8 mouse cellular contexts compared by ENCODE assay signal in genomic region chr10:62332514-62332913, GRCm38 (mm10). TPM values are rescaled to one million over a fixed set of nuclear protein-coding genes. Genes with fewer than 3 reads are reported as not detected.
DNase-seq lines count a peak whose midpoint lies in the region; ATAC-seq and TF ChIP-seq lines count a peak whose summit lies in the region.

No protein-coding gene starts in this region.

- H3K27ac ChIP-seq in midbrain, embryonic 16.5 days (ENCODE audit: low read length): no peak overlapping the region
- no peak overlapping the region for H3K27ac ChIP-seq in midbrain, embryonic 13.5 days
- H3K27ac ChIP-seq in heart, embryonic 10.5 days: peak overlapping the region; percentile 90
- H3K27ac ChIP-seq in lung, postnatal 0 days (ENCODE audit: low read length): no peak overlapping the region
- H3K27ac ChIP-seq in stomach, embryonic 16.5 days (ENCODE audit: low read length): peak overlapping the region; percentile 80

- WGBS in midbrain, embryonic 16.5 days: 53% methylated on average over 7 of the region's 7 CpGs
- WGBS in midbrain, embryonic 13.5 days: 65% methylated on average over 7 of the region's 7 CpGs
- 15% methylated on average over 7 of the region's 7 CpGs for WGBS in heart, embryonic 10.5 days
- 22% methylated on average over 7 of the region's 7 CpGs for WGBS in lung, postnatal 0 days
- WGBS in stomach, embryonic 16.5 days: 26% methylated on average over 7 of the region's 7 CpGs

- ATAC-seq in midbrain, embryonic 16.5 days: peak; percentile 23; the same call in 1 of the 2 replicates
- ATAC-seq in midbrain, embryonic 13.5 days: no peak
- ATAC-seq in lung, postnatal 0 days: peak; percentile 56
- ATAC-seq in stomach, embryonic 16.5 days (ENCODE audit: insufficient read depth, low FRiP score): peak; percentile 84
- no peak for ATAC-seq in CD4-positive, CD25-positive, alpha-beta regulatory T cell, adult 4 months

- TF ChIP-seq CTCF in lung, postnatal 0 days (IDR thresholded peaks at IDR 0.05): no peak

- H3K9ac ChIP-seq in midbrain, embryonic 16.5 days (ENCODE audit: low read depth, low read length): peak overlapping the region; percentile 39; the same call in 1 of the 2 replicates
- H3K9ac ChIP-seq in midbrain, embryonic 13.5 days (replicated peaks): no peak overlapping the region; the same call in 1 of the 2 replicates
- no peak overlapping the region for H3K9ac ChIP-seq in lung, postnatal 0 days (replicated peaks; ENCODE audit: low read depth)
- H3K9ac ChIP-seq in stomach, embryonic 16.5 days (ENCODE audit: low read length): peak overlapping the region; percentile 56

- no peaks in the 10 kb centered on the region for H3K9me3 ChIP-seq in midbrain, embryonic 16.5 days (replicated peaks; ENCODE audit: control insufficient read depth, low read length, poor library complexity, severe bottlenecking)
- H3K9me3 ChIP-seq in midbrain, embryonic 13.5 days: no peaks in the 10 kb centered on the region
- no peaks in the 10 kb centered on the region for H3K9me3 ChIP-seq in heart, embryonic 10.5 days
- H3K9me3 ChIP-seq in lung, postnatal 0 days (ENCODE audit: low read length): no peaks in the 10 kb centered on the region
- H3K9me3 ChIP-seq in stomach, embryonic 16.5 days (replicated peaks; ENCODE audit: control insufficient read depth, low read length): no peaks in the 10 kb centered on the region

- peaks cover 30% of the 10 kb centered on the region for H3K4me1 ChIP-seq in midbrain, embryonic 16.5 days (ENCODE audit: control insufficient read depth, insufficient read depth, low read length)
- peaks cover 32% of the 10 kb centered on the region for H3K4me1 ChIP-seq in midbrain, embryonic 13.5 days (replicated peaks)
- peaks cover 94% of the 10 kb centered on the region for H3K4me1 ChIP-seq in heart, embryonic 10.5 days
- no peaks in the 10 kb centered on the region for H3K4me1 ChIP-seq in lung, postnatal 0 days (ENCODE audit: insufficient read depth, low read depth, low read length)
- peaks cover 16% of the 10 kb centered on the region for H3K4me1 ChIP-seq in stomach, embryonic 16.5 days (ENCODE audit: control insufficient read depth, insufficient read depth, low read length)

- peak; percentile 86 for DNase-seq in cerebellum, adult 11-12 months
- peak; percentile 96 for DNase-seq in heart, embryonic 10.5 days (ENCODE audit: low spot score)
- peak; percentile 49 to 70 for DNase-seq in kidney, postnatal 25 days
- DNase-seq in lung, postnatal 0 days (ENCODE audit: low spot score): peak; percentile 82

- H3K27me3 ChIP-seq in midbrain, embryonic 16.5 days (ENCODE audit: control insufficient read depth, insufficient read depth, low read depth, low read length): no peaks in the 10 kb centered on the region
- peaks cover 6% of the 10 kb centered on the region; the same call in 1 of the 2 replicates for H3K27me3 ChIP-seq in midbrain, embryonic 13.5 days
- no peaks in the 10 kb centered on the region for H3K27me3 ChIP-seq in heart, embryonic 10.5 days (ENCODE audit: insufficient read depth, poor library complexity, severe bottlenecking)
- H3K27me3 ChIP-seq in lung, postnatal 0 days (replicated peaks; ENCODE audit: insufficient read depth, low read length): no peaks in the 10 kb centered on the region
- no peaks in the 10 kb centered on the region for H3K27me3 ChIP-seq in stomach, embryonic 16.5 days (ENCODE audit: control insufficient read depth, insufficient read depth, low read length)

- TF ChIP-seq EP300 in lung, postnatal 0 days (IDR thresholded peaks at IDR 0.05): no peak

- H3K36me3 ChIP-seq in midbrain, embryonic 16.5 days (ENCODE audit: control insufficient read depth, insufficient read depth, low read length): no peaks in the 10 kb centered on the region
- H3K36me3 ChIP-seq in midbrain, embryonic 13.5 days: no peaks in the 10 kb centered on the region
- H3K36me3 ChIP-seq in heart, embryonic 10.5 days: no peaks in the 10 kb centered on the region
- no peaks in the 10 kb centered on the region for H3K36me3 ChIP-seq in lung, postnatal 0 days (ENCODE audit: insufficient read depth, low read length)
- no peaks in the 10 kb centered on the region for H3K36me3 ChIP-seq in stomach, embryonic 16.5 days (ENCODE audit: control insufficient read depth, insufficient read depth, low read length)

- H3K4me2 ChIP-seq in midbrain, embryonic 16.5 days (ENCODE audit: low read length): peak overlapping the region; percentile 42
- H3K4me2 ChIP-seq in midbrain, embryonic 13.5 days (replicated peaks): no peak overlapping the region
- H3K4me2 ChIP-seq in lung, postnatal 0 days (replicated peaks; ENCODE audit: low read depth, low read length): peak overlapping the region; percentile 40
- H3K4me2 ChIP-seq in stomach, embryonic 16.5 days (ENCODE audit: low read depth, low read length): peak overlapping the region; percentile 50

- no peak overlapping the region for H3K4me3 ChIP-seq in midbrain, embryonic 16.5 days (ENCODE audit: low read depth, low read length)
- no peak overlapping the region for H3K4me3 ChIP-seq in midbrain, embryonic 13.5 days (replicated peaks)
- H3K4me3 ChIP-seq in heart, embryonic 10.5 days: peak overlapping the region; percentile 41
- H3K4me3 ChIP-seq in lung, postnatal 0 days (ENCODE audit: low read depth, low read length): 0 out of 2 replicates have a peak overlapping the region, but pooled peaks have one; percentile 2
- H3K4me3 ChIP-seq in stomach, embryonic 16.5 days (replicated peaks; ENCODE audit: low read length): peak overlapping the region; percentile 29

RNA-seq across cellular contexts. Expression of gene Hk1, which starts 47.2 kb away (rescaled TPM):
- polyA plus RNA-seq in midbrain, embryonic 16.5 days (2015; fragmentation: Nextera tagmentation; extraction: Ambion mirVana): 142 and 155 TPM in 2 replicates
- 70.0 and 72.9 TPM in 2 replicates for polyA plus RNA-seq in midbrain, embryonic 13.5 days (2015; fragmentation: Nextera tagmentation; extraction: Ambion mirVana)
- 157 and 286 TPM in 2 replicates for polyA plus RNA-seq in heart, embryonic 10.5 days (2016; fragmentation: Nextera tagmentation; extraction: Ambion mirVana)
- polyA plus RNA-seq in lung, postnatal 0 days (2015; fragmentation: Nextera tagmentation; extraction: Ambion mirVana): 25.8 and 27.8 TPM in 2 replicates
- 55.0 and 67.0 TPM in 2 replicates for polyA plus RNA-seq in stomach, embryonic 16.5 days (2015; fragmentation: Nextera tagmentation; extraction: Ambion mirVana)
- polyA plus RNA-seq in CD4-positive, CD25-positive, alpha-beta regulatory T cell, adult 4 months (2017; shearing (Covaris generic)): 100 to 1,000 TPM in 1 of 2 experiments, 10 to 100 TPM in 1; 69.6 to 103 TPM

Comparison
In these comparisons a context has a peak if more than half of its experiments do, and no peak if none do; other contexts are left out.
1. ATAC-seq: peak in midbrain, embryonic 16.5 days (single experiment), lung, postnatal 0 days (single experiment) and stomach, embryonic 16.5 days (single experiment); none in midbrain, embryonic 13.5 days (single experiment) and CD4-positive, CD25-positive, alpha-beta regulatory T cell, adult 4 months (single experiment).
2. H3K9ac ChIP-seq: peak in midbrain, embryonic 16.5 days (single experiment) and stomach, embryonic 16.5 days (single experiment); none in midbrain, embryonic 13.5 days (single experiment) and lung, postnatal 0 days (single experiment).
3. H3K27ac ChIP-seq: peak in heart, embryonic 10.5 days (single experiment) and stomach, embryonic 16.5 days (single experiment); none in midbrain, embryonic 16.5 days (single experiment), midbrain, embryonic 13.5 days (single experiment) and lung, postnatal 0 days (single experiment).
4. H3K4me3 ChIP-seq: peak in heart, embryonic 10.5 days (single experiment), lung, postnatal 0 days (single experiment) and stomach, embryonic 16.5 days (single experiment); none in midbrain, embryonic 16.5 days (single experiment) and midbrain, embryonic 13.5 days (single experiment).
5. Peak in every context shown above with its lines, with median percentiles within 50 percentile points of each other: DNase-seq.